Mouse (Mus musculus) spleen, adult 2 months (tissue): ENCODE results near the gene Ptprm.

Experiments
- CTCF ChIP-seq: fragments of 200-500 bp; IDR thresholded peaks from 2 replicates; pipeline ENCODE4 v1.5.1; 2011; ENCODE audit warnings: mild to moderate bottlenecking, inconsistent platforms; ENCODE audit not compliant: insufficient read depth, insufficient read length, insufficient replicate concordance; ENCODE audit errors: extremely low read depth
- POLR2A ChIP-seq: fragments of 200-500 bp; IDR thresholded peaks from 2 replicates; pipeline ENCODE4 v1.6.1; 2011; ENCODE audit warnings: low read depth, low read length, inconsistent platforms

GRCm38 (mm10) chr17:67241951-67242773 is 112.1 kb downstream of the Ptprm start:
- TF ChIP-seq POLR2A (no peak), CTCF (no peak)
